Mouse (Mus musculus) CD4-positive helper T cell, adult 2 months (primary cell): ENCODE data around the gene Ampd3.

Experiments used
- DNase-seq: peaks from one replicate; pipeline ENCODE4 v3.0.0-alpha.2; 2012; ENCODE audit warnings: low read depth, missing footprints, low spot score

Gene Ampd3

DNA sequence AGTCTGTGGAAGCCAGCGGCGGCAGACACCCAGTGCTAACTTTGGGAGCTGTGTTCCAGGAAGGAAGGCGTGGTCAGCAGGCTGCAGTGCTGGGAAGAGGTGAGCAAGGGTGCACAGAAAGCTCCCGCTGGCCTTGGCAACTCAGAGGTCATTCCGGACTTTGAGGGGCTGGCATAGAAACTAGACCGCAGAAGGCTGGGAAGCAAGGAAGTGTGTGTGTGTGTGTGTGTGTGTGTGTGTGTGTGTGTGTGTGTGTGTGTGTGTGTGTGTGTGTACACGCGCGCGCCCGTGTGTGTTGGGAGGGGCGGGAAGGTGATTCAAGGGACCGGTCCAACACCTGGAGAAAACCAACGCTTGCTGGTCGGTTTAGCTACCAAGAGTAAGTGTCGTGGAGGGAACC lies at the start of gene Ampd3:
Ampd3 (plus strand) TSS at position 206 of the 400 bp plus-strand sequence.
- no peak for DNase-seq

DNA sequence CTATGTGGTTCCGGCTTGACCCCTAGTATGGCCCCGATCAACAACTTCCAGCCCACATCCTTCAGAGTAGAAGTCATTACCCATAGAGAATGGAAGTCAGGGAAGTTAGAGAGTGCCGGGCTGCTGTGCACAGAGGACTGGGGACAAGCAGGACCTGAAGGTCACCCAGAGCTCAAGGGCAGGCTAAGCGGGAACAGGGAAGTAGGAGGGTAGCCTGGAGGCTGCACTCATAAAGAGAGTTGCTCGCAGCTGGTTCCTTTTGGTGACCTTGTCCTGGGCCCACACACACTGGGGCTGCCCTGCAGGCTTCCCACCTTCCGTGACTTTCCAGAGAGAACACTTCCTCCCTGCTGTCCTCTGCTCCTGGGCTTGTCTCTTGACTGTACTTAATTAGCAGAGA lies 49.5 kb upstream of the Ampd3 start:
- DNase-seq = no peak

GRCm38 (mm10) chr7:110719857-110720256 lies 48.1 kb upstream of the Ampd3 start:
- DNase-seq = no peak

DNA sequence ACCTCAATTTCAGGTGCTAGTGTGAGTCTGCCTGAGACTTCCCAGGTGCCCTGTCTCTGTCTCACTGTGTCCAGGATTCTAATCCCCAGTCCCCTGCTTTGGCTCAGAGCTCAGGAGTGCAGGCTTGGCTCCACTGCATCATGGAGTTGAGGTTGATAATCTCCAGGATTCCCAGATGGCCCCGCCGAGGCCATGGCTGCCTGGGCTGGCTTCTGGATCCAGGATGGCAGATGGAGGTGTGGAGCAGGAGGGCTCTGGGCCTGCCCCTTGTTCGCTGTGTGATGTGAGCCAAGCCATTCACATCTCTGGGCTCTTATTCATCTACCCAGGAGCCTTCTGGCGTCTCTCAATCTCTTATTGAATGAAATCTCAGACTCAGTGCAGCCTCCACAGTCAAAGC lies 45.8 kb upstream of the Ampd3 start:
- no peak for DNase-seq

- DNase-seq = peak; percentile 73
Observed at GRCm38 (mm10) chr7:110727049-110727448, 41.0 kb upstream of the Ampd3 start.

DNA sequence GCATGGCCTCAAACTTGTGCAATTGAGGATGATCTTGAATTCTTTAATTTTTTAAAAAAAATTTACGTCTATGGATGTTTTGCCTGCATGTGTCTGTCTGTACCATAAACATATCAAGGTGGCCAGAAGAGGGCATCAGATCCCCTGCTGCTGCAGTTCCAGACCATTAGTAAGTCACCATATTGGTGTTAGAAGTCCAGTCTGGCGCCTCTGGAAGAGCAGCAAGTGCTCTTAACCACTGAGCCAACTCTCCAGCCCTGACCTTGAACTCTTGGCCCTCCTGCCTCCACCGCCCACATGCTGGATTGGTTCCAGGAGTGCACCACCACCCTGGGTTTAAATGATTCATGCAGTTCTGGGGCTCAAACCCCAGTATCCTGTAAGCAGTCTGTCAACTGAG lies 39.1 kb upstream of the Ampd3 start:
- DNase-seq = peak; percentile 39

GRCm38 (mm10) chr7:110729295-110729694 lies 38.7 kb upstream of the Ampd3 start:
- DNase-seq = no peak

GRCm38 (mm10) chr7:110731091-110731967 lies 36.7 kb upstream of the Ampd3 start:
- no peak for DNase-seq

DNA sequence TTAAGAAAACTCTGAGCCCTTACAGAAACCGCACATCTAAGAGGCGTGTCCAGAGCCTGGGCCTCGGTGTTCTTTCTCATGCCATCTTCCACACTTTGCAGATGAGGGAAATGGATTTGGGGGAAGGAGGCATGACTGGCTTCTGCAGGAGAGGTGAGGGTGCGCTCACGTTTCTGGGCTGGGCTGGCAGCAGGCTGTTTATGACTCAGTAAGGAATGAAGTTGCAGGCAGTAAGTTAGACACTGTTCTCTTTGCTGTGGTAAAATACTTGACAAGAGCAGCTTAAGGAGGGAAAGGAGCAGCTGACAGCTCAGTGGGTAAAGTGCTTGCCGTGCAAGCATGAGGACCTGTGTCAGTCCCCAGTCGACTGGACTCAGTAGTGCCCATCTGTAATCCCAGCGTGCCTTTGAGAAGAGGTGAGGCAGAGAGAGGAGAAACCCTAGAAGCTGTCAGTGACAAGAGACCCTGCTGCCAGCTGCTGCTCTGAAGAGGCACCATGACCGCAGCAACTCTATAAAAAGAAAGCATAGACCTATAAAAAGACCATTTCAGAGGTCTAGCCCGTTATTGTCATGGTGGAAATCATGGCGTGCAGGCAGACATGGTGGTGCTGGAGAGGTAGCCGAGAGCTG lies 35.9 kb upstream of the Ampd3 start:
- DNase-seq = no peak

GRCm38 (mm10) chr7:110736914-110737313 lies 31.1 kb upstream of the Ampd3 start:
- no peak for DNase-seq

- DNase-seq = no peak
Observed at GRCm38 (mm10) chr7:110739764-110740163, 28.2 kb upstream of the Ampd3 start.

GRCm38 (mm10) chr7:110740188-110740587 lies 27.8 kb upstream of the Ampd3 start:
- DNase-seq = no peak

DNA sequence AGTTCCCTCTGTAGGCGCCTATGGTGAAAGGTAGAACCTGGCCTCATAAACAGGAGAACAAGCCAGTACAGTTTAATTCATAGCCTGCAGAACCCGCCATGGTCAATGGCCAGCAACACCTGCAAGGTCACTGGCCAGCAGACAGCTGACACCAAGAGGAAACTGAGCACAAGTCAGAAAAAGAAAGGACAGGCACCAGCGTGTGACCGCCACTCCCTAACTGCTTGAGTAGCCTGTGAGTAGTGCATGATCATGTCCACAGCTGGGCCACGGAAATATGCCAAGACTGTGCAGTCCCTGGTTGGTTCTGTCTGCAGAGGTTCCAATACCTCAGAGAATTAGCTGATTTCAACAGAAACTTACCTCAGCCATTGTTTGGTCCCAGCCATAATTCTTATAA lies 26.0 kb upstream of the Ampd3 start:
- DNase-seq = no peak

GRCm38 (mm10) chr7:110746087-110746562 lies 21.9 kb upstream of the Ampd3 start:
- DNase-seq = no peak

- DNase-seq = no peak
Observed at GRCm38 (mm10) chr7:110746809-110747208, 21.2 kb upstream of the Ampd3 start.

DNA sequence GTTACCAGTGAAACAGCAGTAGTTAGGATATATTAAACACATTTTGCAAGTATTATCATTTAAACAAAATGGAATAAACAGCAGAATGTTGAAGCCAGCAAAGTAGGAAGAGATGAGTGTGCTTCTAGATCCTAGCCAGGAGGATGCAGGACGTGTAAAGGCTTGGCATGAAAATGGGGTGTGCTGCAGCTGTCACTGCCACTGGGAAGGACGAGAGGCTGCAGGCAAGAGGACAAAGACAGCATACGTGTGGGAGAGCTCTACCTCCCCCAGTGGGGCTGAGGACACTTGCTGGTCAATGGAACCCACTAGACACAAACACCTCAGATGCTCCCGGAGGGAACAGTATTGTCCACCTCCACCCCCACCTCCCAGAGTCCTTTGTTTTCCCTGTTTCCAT lies 17.2 kb upstream of the Ampd3 start:
- no peak for DNase-seq

DNA sequence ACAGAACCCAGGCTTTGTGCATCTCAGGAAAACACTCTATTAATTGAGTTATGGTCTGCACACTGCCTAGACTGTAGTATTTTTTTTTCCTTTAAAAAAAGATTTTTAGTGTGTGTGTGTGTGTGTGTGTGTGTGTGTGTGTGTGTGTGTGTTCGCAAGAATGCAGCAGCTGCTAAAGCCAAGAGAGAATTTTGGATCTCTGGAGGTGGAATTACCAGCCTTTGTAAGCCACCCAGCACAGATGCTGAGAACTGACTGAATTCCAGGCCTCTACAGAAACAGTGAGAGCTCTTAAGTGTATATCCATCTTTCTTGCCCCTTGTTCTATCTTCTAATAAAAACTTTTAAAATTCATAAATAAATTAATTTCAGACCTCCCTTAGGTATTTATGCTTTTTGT lies 16.4 kb upstream of the Ampd3 start:
- DNase-seq = no peak

DNA sequence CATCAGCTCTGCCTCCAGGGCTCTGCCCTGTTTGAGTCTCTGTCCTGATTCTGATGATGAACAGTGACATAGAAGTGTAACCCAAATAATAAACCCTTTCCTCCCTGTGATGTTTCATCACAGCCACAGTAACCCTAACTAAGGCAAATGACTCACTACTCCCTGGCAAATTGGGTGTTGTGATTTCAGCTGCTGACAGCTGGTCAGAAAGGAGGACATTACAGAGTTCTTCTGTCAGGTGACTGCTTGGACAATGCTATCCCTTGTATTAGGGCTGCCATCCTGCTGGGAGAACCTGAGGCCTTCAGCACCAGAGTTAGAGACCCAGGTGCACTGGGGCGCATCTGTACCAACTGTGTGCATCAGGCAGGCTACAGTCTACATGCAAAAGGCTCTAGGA lies 14.7 kb upstream of the Ampd3 start:
- DNase-seq = no peak

- DNase-seq = no peak
Observed at GRCm38 (mm10) chr7:110753926-110754330, 14.1 kb upstream of the Ampd3 start.

DNA sequence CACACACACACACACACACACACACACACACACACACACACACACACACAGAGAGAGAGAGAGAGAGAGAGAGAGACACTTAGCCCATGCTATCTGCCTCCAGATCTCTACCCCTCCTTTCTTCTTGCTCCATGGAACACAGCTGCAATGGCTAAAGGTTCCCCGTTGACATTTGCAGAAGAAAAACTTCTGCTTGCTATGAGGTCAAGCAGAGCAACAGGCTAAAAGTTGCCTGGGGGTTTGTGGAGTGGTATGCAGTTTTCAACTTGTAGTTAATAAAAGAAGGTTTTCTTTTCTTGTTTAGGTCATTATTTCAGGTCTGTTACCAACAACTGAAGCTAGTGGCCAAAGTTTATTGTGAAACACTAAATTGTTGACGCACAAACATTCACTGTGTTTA lies 11.6 kb upstream of the Ampd3 start:
- DNase-seq = no peak

- no peak for DNase-seq
Observed at GRCm38 (mm10) chr7:110762605-110763180, 5.3 kb upstream of the Ampd3 start.

DNA sequence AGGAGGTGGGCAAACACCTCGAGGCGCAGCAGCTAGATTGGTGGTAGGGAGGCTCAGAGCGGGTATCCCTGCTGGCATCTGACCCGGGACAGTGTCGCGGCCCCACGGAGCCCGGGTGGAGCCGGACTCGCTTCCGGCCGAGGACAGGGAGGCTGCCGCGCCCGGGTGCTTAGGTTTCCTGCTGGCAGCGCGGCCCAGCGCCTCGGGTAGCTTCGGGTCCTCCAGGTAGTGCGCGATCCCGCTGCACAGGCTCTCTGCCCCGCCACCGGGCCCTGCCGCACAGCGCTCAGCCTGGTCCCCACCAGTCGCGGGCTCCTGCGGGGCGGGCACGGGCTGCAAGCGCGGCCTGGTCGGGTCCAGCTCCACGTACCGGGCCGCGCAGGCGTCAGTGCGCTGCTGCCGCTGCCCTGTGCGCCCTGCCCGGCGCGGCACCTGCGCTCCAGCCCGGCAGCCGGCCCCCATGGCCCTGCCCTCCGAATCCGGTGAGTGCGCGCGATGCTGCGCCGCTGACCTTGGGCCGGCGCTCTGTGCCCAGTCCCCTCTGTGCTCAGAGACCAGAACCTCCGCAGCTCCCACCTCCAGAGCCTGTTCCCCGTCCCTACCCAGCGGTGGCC lies 552 bp downstream of the Ampd3 start:
- DNase-seq = peak; percentile 58
